Mouse (Mus musculus) megakaryocyte, adult 5-6 weeks (primary cell): ENCODE results near the gene Rasl12. TPM values are rescaled to one million over a fixed set of nuclear protein-coding genes. Genes with fewer than 3 reads are reported as not detected.

Source experiments
- ATAC-seq: 2 replicates; pipeline ENCODE4 v1.8.0; 2016; ENCODE audit warnings: mild to moderate bottlenecking, inconsistent platforms; ENCODE audit not compliant: poor library complexity, severe bottlenecking
- total RNA-seq, 2 experiments: library from RNA; stranded (forward) in 1 of 2; stranded (reverse) in 1 of 2; fragments of 153-499, 151-499 nt in 1 of 2; fragments of 221-1000, 200-1000 nt in 1 of 2; gene quantifications; 2 replicates each; pipeline versions ENCODE4 v1.2.3 to v1.2.4; 2015 to 2017

Rasl12 gene
- total RNA-seq, 2 experiments from 2014 or later, result 0.07 TPM; not detected in 1

DNA sequence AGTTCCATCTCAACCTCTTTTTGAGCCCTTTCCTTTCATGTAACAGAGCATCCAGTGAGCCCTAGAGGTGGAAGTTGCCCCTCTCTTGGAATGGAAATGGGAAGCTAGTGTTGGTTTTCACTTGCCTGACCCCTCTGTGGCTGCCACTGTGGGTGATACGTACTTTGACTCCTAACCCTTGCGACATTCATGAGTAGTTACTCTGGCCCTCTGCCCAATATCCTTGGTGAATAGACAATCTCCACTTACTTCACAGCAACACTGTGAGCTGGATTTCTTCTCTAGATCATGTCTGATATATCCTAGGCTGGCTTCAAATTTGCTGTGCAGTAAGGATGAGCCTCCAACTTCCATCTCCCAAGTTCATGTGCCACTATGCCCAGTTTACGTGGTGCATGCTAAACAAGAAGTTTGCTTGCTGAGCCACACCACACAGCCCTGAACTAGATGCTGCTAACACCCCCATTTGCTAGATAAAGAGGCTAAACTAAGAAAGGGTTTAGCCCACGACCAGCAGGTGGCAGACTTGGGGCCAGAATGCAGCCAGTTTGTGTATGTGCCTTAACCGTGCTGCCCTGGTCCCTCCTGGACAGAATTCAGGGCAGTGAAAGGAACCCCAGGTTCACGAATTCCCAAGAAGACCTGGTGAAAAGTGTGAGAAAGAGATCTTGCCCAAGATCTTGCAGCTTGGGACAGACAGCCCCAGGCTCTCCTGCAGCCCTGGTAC lies 5.5 kb upstream of the Rasl12 start:
- peak; percentile 43; the same call in 1 of the 2 replicates for ATAC-seq

DNA sequence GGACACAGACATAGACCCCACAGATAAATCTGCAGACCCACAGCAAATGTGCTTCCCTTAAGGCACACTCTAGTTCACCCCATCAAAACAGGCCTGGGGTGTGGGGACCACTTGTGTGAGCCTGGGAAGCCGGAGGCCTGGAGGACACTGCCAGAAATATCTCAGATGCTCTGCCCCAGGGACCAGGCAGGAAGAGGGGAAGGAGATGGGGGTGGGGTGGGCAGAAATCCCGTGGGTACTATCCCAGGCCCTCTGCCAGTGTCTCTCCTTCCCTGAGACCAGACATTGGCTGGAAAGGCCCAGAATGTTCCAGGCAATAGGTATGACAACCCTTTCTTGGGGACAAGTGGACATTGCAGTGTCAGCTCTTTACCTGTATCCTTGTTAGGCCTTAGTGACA lies 4.7 kb upstream of the Rasl12 start:
- ATAC-seq, result no peak

DNA sequence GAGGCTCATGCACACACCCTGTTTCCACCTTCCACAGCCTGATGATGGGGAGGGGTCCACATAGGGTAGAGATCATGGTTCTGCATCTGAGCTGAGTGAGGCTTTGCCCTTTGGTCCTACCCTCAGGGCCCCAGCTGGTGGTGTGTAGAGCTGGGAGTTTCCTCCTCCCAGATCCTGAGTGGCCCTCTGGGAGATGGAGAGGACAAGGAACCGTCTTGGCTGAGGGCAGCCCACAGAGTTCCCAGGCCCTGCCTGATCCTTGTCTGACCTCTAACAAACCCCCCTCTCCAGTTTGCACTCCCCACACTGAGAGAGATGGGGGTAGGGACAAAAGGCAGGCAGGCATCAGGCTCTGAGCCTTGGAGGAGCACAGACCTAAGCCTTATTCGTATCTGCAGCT lies 3.9 kb upstream of the Rasl12 start:
- no peak for ATAC-seq

DNA sequence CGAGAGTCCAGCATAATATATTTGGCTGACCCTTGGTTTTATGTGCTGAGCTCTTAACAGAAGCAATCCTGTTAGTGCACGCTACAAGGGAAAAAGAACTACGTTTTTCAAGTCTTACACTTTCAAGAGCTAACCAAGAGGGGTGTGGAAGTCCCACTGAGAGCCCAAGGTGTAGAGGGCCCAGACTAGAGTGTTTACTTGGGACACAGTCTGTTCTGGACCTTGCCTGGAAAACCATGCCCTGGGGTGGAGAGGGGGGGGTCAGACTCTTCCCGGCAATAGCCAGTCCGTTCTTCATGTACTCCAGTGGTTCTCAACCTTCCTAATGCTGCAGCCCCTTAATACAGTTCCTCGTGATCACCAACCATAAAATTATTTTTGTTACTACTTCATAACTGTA lies 1.6 kb downstream of the Rasl12 start:
- ATAC-seq, result no peak

DNA sequence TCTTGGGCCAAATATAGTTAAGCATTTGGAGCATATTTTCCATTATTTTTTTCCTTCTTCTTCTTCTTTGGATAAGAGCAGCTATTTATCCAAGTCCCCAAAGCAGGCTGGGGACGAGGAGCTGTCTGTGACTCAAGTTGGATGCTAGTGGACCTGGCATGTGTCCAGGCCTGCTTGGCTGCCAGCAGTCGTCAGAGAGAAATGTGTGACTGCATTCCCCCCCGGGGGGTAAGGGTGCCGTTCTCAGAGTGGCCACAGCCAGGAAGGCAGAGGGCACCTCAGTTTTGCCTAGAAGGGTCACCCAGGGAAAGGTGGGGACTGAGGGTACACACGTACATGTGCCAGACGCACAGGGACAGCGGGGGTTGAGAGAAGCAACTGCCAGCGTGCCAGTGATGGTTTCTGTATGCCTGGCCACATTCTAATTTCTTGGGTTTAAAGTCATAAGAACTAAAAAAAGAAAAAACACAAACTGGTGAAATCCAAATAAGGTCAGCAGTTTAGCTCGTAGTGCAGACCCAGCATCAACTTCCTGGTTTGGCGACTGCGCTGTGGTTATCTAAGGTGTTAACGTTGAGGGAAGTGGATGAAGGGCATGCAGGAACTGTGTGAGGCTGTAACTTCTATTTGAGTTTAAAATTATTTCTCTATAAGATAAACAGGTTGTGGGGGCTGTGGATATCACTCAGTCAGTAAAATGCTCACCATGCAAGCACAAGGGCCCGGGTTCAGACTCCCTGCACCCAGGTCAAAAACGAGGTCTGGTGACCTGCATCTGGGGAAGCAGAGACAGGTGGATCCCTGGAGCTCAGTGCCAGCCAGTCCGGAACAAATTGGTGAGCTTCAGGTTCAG lies 6.3 kb downstream of the Rasl12 start:
- ATAC-seq, result peak; percentile 57

DNA sequence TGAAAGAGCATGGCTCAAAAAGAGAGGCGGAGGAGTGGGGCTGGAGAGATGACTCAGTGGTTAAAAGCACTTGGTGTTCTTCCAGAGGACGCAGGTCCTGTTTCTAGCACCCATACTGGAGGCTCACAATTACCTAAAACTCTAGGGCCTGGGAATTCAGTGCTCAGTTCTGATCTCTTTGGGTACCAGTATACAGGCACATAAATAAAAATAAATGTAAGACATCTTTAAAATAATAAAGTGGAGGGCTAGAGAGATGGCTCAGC lies 6.8 kb downstream of the Rasl12 start:
- ATAC-seq, result no peak

DNA sequence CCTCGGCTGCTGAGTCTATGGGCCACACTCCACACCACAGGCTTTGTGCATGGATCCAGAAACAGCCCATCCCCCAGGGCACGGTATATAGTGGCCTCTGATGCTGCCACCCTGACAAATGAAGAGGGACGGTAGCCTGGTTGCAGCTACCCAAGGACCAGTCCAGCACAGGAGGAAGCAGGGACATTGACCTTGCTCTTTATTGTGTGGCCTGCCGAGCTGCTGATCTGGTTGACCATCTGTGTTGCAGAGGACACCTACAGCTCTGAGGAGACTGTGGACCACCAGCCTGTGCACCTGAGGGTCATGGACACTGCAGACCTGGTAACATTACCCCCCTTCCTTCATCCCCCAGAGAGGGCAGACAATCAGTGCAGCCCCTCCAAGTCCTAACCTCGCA lies 9.0 kb downstream of the Rasl12 start:
- no peak for ATAC-seq

DNA sequence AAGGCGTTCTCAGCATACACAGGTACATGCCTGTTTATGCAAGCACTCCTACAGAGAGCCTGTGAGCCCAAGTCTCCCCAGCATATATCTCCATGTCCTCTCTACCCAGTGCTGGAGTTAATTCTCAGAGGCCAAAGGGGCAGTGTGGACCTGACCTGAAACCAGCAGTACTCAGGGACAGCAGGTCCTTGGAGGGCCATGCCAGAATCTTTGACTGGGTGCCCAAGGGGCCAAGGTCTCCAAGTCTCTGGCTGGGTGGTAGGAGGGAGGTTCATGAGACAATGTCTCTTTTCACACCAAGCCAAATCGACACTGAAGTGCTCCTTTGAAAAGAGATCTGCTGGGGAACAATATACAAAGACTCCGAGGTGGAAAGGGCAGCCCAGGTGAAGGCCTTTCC lies 9.6 kb downstream of the Rasl12 start:
- ATAC-seq, result no peak

DNA sequence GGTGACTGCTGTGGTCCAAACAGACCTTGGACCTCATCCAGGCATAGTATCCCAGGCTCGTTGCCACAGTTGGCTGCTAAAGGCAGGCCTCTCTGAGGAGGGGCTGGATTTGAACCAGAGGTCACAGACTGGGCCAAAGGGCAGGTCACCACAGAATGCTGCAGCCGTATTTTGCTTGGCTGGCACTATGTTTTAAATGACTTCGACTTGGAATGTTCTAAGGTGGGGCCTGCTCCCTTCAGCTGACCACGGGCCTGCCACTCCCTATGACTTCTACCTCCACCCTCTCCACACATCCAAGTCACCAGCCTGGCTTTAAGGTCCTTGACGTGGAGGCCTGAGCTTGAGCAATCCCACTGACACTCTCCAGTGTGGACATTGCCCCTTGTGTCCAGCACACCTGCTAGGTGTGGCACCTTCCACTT lies 10.6 kb downstream of the Rasl12 start:
- ATAC-seq, result no peak

DNA sequence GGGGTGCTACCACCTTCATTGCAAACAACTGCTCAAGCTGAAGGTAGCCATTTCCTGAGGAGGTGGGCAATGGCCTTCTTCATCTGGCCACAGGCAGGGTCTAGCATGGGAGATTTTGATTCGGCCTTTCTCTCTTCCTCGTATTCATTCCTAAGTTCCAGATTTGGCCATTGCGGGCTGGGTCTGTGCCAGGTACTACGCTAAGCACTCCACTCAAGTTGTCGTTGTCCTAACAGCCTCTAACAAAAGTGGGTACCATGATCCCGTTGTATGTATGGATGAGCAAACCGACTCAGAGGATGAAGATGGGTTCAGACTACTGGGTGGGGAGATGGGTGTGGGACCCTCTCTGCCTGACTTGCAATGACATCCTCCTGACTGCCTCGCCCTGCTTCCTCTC lies 12.1 kb downstream of the Rasl12 start:
- no peak for ATAC-seq

DNA sequence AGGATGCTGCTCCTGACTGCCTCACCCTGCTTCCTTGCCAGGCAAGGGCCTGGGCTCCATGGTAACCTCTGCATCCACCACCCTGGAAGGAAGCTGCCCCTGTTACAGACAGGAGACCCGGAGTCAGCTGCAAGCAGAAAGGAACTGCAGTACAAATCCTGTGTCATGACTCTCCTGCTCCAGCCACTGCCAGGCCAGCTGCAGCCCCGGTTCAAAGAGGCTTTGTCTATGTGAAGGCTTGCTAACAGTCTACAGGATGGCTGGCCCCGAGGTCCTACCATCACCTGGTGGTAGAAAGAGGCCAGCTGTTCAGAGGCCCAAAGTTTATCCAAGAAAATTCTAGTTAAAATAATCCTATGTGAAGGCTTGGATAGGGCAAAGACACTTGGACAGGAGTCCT lies 13.0 kb downstream of the Rasl12 start:
- ATAC-seq, result no peak

DNA sequence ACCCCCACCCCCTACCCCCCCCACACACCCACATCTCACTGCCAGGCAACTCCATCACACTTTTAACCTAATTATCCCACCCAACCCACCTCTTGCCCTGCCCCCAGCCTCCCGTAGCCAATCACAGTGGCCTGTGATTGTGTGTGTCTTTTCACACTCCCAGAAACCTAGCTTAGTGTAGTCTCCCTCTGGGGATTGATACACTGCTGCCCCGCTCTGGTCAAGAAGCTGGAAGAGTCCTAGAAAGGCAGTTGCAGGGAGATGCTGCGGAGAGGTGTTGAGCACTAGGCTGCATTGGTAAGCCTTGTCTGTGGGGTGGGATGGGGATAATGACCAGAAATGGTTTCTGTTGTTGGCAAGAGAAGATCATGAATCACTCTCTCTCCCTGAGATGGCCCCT lies 19.4 kb downstream of the Rasl12 start:
- no peak for ATAC-seq

DNA sequence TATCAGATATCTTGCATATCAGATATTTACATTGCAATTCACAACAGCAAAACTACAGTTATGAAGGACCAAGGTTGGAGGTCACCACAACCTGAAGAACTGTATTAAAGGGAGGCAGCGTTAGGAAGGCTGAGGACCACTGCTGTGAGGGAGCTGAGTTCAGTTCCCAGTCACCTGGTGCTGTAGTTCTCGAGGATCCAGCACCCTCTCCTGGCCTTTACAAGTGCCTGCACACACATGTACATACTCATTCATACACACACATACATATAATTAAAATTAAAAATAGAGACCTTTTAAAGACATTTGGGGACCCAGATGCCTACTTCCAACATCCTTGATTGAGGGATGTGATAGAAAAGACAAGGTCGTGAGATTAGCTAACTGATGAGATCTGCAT lies 21.3 kb downstream of the Rasl12 start:
- ATAC-seq, result no peak

DNA sequence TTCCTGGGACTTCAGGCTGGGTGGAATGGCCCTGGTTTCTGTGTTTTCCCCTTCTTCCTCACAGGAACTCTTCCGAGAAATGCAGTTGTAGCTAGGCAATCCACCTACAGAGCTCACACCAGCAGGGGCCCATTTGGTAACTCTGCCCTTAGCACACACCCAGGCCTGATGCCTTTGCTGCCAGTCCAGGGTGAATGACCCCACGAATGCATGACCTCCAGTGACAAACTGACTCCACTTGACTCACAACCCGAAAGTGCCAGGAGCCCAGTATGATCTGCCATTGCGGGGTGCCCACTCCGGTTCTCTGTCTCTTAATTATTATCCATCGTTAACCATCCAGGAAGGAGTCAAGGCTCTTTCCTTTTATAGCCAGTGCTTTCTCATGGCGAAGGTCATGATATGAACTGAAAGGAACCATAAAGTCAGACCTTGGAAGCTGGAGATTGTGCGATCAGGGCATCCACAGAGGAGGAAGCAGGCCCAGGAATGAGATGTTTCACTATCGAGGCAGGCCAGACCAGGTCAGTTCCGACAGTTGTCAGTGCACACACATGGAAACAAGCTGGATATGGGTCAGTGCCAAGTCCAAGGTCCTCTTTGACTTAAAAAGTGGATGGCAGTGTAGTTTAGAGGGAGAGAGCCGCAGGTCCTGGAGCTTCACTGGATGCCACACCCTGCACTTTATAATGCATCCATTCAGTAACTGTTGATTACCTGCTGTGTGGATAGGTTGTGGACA lies 24.6 kb downstream of the Rasl12 start, which contains the start of gene Slc51b:
Slc51b (minus strand) TSS at position 196 of the 742 bp plus-strand sequence.
- no peak for ATAC-seq

DNA sequence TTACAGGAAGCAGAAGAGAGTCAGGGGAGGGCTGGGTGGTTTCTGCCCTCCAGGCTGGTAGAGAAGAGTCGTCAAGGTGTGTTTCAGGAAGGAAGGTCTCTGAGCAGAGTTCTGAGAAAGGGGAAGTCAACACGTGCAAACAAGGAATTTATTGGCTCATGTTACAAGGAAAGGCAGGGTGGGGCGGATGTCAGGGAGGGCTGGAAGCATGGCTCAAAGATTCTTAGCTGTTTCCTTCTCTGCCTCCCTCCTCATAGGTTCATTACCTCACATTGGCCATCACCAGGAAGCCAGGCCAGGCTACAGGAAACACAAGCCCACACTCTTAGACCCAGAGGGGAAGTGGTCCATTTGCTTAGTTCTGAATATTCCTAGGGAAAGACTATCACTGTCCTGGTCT lies 26.1 kb downstream of the Rasl12 start:
- ATAC-seq, result 0 out of 2 replicates have a peak, but pooled peaks have one; percentile 38

DNA sequence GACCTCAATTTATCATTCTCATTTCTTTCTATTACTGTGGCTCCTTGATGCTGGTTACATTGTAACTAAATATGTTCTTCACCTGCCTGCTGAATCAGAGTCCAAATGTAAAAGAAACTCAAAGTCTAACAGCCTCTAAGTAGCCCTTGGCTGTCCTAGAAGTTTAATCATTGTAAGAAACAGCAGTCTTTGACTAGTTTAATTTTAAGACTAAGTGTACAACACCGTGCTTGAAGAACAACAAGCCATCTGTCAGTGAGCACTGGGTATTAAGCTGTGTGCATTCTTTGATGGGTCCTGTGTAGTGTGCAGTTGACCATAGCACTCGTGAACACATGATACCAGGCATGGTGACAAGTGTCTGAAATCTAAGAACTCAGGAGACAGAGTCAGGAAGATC lies 29.2 kb downstream of the Rasl12 start:
- no peak for ATAC-seq

DNA sequence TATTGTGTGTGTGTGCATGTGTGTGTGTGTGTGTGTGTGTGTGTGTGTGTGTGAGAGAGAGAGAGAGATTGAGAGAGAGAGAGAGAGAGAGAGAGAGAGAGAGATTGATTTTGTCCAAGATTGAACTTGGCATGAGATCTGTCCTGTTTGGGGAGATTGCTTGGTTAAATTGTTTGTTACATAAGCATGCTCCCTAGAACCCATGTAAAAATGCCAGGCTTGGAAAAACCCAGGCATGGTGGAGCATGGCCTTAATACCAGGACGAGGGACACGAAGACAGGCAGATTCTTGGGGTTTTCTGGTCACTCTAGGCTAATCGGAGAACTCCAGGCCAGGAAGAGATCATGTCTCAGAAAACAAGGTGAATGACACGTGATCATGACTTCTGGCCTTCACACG lies 29.7 kb downstream of the Rasl12 start:
- ATAC-seq, result no peak

DNA sequence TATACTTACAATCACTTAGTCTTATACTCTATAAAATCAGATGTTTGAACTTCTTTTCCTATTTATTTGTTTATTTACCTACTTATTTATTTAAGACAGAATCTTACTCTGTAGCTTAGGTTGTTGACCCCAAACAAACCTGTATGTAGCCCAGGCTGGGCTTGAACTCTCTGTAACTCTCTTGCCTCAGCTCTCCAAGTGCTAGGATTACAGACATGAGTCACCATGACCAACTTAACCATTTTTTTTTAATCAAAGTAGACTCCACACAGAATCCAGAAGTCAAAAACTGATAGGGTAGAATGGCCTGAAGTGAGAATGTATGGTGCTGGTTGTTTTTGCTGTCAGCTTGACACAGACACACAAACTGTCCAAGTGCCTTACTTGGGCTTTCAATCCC lies 32.1 kb downstream of the Rasl12 start:
- ATAC-seq, result no peak

DNA sequence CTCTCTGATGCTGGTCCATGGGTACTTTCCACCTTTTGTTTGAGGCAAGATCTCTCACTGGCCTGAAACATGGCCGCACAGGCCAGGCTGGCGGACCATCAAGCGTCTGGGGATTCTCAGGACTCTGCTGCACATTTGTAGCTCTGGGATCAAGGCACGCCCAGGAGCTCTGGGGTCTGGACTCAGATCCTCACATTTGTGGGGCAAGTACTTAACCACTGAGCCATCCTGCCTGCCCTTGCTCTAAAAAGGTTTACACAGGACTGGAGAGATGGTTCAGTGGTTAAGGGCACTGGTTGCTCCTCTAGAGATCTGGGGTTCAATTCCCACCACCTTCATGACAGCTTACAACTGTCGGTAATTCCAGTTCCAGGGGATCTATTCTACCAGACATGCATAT lies 32.6 kb downstream of the Rasl12 start:
- ATAC-seq, result no peak

DNA sequence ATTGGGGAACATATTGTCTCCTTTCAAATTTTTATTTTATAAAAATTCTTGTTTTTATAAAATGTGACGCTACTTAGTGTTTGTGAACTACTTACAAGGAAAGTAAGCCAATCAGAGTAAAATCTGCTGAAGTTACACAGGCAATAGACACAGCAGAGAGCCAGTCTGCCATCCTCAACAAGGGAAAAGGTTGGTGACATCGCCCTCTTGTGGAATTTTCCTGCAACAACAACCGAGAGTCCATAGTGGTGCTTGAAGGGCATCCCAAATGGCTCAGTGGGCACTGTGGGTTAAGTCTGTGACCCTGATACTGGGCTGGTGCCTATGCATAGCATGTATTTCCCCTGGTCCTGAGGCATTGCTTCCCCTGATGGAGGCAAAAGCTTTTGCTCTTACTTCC lies 33.9 kb downstream of the Rasl12 start:
- peak; percentile 59 for ATAC-seq

DNA sequence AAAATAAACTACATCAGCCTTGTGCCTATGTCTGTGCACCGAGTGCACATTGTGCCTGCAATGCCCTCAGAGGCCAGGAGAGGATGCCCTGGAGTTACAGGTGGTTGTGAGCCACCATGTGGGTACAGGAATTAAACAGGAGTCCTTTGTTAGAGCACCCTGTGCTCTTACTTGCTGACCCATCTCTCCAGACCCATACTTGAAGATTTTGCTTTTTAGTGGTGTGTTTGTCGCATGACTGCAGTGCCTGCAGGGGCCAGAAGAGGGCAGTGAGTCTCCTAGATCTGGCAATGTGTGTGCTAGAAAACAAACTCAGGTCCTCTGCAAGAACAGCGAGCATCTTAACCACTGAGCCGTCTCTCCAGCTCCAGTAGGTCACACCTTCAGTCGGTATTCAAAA lies 35.8 kb downstream of the Rasl12 start:
- peak; percentile 39 for ATAC-seq

DNA sequence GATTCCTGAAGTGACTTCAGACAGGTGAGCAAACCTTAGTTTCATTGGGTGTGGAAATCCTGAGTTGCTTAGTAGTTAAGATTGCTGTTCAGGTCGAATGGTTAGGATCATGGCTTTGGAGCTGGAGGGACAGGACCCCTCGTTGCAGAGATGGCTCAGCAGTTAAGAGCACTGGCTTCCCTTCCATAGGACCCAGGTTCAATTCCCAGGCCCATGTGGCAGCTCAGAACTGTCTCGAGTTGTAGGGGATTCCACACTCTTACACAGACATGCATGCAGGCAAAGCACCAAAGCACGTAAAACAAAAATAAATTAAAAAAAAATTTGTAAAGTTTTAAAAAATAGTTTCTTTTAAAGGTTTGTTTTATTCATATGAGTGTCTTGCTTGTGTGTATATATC lies 36.9 kb downstream of the Rasl12 start:
- no peak for ATAC-seq
